Mouse (Mus musculus): ENCODE measurements around the gene BC017158.

- TF ChIP-seq CTCF (IDR thresholded peaks at IDR 0.05; ENCODE audit: low read depth) (no peak), EP300 (IDR thresholded peaks at IDR 0.05; ENCODE audit: low read depth) (no peak)
Measured at GRCm38 (mm10) chr7:128309776-128310175, 11.8 kb upstream of the BC017158 start.
